Mouse (Mus musculus) kidney, embryonic 16.5 days (tissue): Measurements from ENCODE around the gene Ms4a18. TPM values are rescaled to one million over a fixed set of nuclear protein-coding genes. Genes with fewer than 3 reads are reported as not detected.

Source experiments
- ATAC-seq: fragments of 200-750 bp; cut with Nextera tagmentation; 2 replicates; pipeline ENCODE4 v1.8.0; 2017; ENCODE audit warnings: moderate TSS enrichment; ENCODE audit not compliant: low FRiP score, low TSS enrichment
- H3K27ac ChIP-seq: fragments of 300-500 bp; sonication (generic); 2 replicates; pipeline ENCODE4 v1.5.1; 2014; ENCODE audit warnings: low read length
- H3K27me3 ChIP-seq: fragments of 300-500 bp; sonication (generic); 2 replicates; pipeline ENCODE4 v1.6.1; 2014; ENCODE audit warnings: low read length, control low read depth, mixed read lengths; ENCODE audit not compliant: insufficient read depth
- H3K36me3 ChIP-seq: fragments of 300-500 bp; sonication (generic); 2 replicates; pipeline ENCODE4 v1.6.1; 2014; ENCODE audit warnings: low read length, control low read depth, mixed read lengths; ENCODE audit not compliant: insufficient read depth
- H3K4me1 ChIP-seq: fragments of 300-500 bp; sonication (generic); 2 replicates; pipeline ENCODE4 v1.6.1; 2014; ENCODE audit warnings: low read length, control low read depth, mixed read lengths; ENCODE audit not compliant: insufficient read depth
- H3K4me2 ChIP-seq: fragments of 300-500 bp; sonication (generic); replicated peaks from 2 replicates; pipeline ENCODE4 v1.6.1; 2014; ENCODE audit warnings: low read depth, low read length
- H3K4me3 ChIP-seq: fragments of 300-500 bp; sonication (generic); 2 replicates; pipeline ENCODE4 v1.5.1; 2014; ENCODE audit warnings: mild to moderate bottlenecking, low read length
- H3K9ac ChIP-seq: fragments of 300-500 bp; sonication (generic); replicated peaks from 2 replicates; pipeline ENCODE4 v1.6.1; 2014; ENCODE audit warnings: low read length
- H3K9me3 ChIP-seq: fragments of 300-500 bp; sonication (generic); 2 replicates; pipeline ENCODE4 v1.6.1; 2016; ENCODE audit warnings: low read length, control low read depth
- WGBS: fragments of 180-500 bp; shearing (Covaris S2); extraction: QIAGEN DNeasy Blood & Tissue Kit; methylation state at CpG from one replicate; pipeline ENCODE4 v1.1.7; 2014; 5-methylcytosine and 5-hydroxymethylcytosine counted together
- polyA plus RNA-seq: library from polyadenylated mRNA; unstranded; fragments of >200 nt; fragmentation: Nextera tagmentation; extraction: Ambion mirVana; gene quantifications from 2 replicates; pipeline ENCODE4 v1.2.1, GENCODE M21; 2015

Ms4a18 gene
- polyA plus RNA-seq, 1 experiment from 2014 or later, result not detected

DNA sequence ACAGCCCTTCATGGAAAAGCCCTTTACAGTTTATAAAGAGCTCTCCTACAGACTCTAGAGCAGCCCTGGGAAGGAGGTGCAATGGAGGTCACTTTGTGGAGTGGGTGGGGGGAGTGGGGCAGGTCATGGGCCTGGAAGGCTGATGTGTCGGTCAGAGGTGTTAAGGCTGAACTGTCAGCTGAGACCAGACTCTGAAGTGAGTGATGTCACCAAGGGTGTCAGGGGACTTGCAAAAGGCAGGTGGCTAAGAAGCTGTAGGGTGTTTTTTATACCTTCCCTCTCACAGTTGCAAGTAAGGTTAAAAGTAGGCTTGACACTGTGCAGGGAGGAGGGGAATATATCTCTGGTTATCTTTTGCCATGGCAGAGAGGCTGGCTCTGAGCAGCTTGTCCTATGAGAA lies 27.1 kb downstream of the Ms4a18 start:
- Histone ChIP-seq H3K27me3 (no peaks in the 10 kb centered on the region), H3K4me1 (no peaks in the 10 kb centered on the region), H3K9ac (no peak overlapping the region), H3K36me3 (no peaks in the 10 kb centered on the region), H3K4me2 (no peak overlapping the region), H3K27ac (no peak overlapping the region), H3K4me3 (no peak overlapping the region), H3K9me3 (no peaks in the 10 kb centered on the region)
- 6% methylated on average over 1 of the region's 1 CpGs for WGBS
- ATAC-seq, result no peak

DNA sequence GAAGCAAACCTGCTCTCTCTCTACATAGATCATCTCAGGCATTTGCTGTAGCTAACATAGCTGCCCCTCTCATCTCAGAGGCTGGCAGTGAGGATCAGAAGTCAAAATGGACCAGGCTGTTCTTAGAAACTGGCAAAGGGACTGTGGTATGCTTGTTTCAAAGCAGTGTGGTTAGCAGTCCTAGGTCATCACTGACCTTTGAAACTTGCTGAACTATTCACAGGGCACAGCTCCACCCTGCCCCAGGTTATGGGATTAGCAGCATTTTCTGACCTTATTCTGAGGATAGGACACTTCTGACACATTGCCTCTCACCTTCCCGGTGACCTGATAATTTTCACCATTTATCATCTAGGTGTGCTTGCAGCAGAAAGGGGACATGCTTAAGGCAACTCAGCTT lies 29.3 kb downstream of the Ms4a18 start:
- ATAC-seq, result no peak
- Histone ChIP-seq H3K36me3 (no peaks in the 10 kb centered on the region), H3K9ac (no peak overlapping the region), H3K9me3 (no peaks in the 10 kb centered on the region), H3K4me2 (no peak overlapping the region), H3K4me1 (no peaks in the 10 kb centered on the region), H3K27me3 (no peaks in the 10 kb centered on the region), H3K27ac (no peak overlapping the region), H3K4me3 (no peak overlapping the region)
- 89% methylated on average over 1 of the region's 1 CpGs for WGBS

DNA sequence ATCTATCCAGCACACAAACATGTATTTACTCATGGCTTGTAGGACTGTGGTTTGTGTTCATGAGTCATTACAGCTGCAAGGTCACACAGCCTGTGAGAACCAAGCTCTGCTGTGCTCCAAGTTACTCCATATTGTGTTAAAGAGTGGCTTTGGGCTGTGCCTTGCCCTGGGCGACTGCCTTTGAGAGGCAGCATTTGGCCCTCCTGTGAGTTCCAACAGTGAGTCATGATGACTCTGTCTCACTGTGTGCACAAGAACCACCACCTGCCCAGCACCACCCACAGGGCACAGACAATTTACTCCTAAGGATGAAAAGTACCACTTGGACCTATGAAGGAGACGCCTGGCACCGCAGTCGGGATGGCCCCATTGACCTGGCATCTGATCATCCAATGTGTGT lies 31.9 kb downstream of the Ms4a18 start:
- no peaks in the 10 kb centered on the region for H3K9me3 ChIP-seq
- H3K4me3 ChIP-seq, result no peak overlapping the region
- no peaks in the 10 kb centered on the region for H3K36me3 ChIP-seq
- no peak overlapping the region for H3K9ac ChIP-seq
- WGBS, result 88% methylated on average over 4 of the region's 4 CpGs
- no peaks in the 10 kb centered on the region for H3K4me1 ChIP-seq
- H3K4me2 ChIP-seq, result no peak overlapping the region
- H3K27ac ChIP-seq, result no peak overlapping the region
- no peak for ATAC-seq
- no peaks in the 10 kb centered on the region for H3K27me3 ChIP-seq

DNA sequence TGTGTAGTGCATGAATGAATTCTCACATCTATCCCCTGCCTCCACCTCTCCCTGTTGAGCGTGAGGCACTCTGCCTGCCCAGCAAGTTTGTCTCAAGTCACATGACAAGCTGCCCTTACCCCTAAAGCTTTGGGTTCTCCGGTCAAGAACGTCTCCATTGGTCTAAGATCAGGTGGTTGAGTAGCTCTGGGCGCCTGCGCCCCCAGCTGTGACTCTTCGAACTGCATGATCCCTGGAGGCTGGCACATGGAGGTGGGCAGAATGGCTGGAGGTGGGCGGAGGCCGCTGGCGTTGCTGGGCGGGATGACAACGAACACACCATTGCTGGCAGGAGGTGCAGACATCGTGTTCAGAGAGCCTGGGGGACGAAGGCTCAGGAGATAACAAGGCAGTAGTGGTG lies 33.3 kb downstream of the Ms4a18 start:
- 76% methylated on average over 13 of the region's 13 CpGs for WGBS
- peaks cover 3% of the 10 kb centered on the region for H3K4me1 ChIP-seq
- no peak overlapping the region for H3K27ac ChIP-seq
- H3K27me3 ChIP-seq, result no peaks in the 10 kb centered on the region
- H3K9ac ChIP-seq, result no peak overlapping the region
- H3K4me3 ChIP-seq, result no peak overlapping the region
- no peak overlapping the region for H3K4me2 ChIP-seq
- no peak for ATAC-seq
- no peaks in the 10 kb centered on the region for H3K36me3 ChIP-seq
- H3K9me3 ChIP-seq, result no peaks in the 10 kb centered on the region

DNA sequence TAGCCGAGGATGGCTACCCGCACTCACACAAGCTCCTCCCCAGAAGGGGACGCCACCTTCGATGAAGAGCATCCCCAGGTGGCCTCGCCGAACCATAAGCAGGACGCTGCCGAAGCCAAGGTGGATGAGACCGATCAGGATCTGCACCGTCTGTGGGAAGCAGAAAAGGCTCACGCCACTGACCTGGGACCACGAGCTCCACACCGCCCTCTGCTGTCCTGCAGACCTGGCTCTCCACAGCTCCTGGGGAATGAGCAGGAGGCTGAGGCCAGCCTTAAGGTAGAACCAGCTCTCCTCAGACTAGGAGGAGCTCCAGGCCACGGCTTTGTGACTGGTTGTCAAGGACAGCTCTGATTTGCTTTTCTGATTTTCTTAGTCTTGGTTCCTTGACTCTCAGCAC lies 34.7 kb downstream of the Ms4a18 start:
- WGBS, result 26% methylated on average over 14 of the region's 14 CpGs
- Histone ChIP-seq H3K4me2 (peak overlapping the region; percentile 28), H3K27ac (no peak overlapping the region), H3K27me3 (no peaks in the 10 kb centered on the region), H3K36me3 (no peaks in the 10 kb centered on the region), H3K4me3 (no peak overlapping the region), H3K9ac (no peak overlapping the region), H3K4me1 (peaks cover 6% of the 10 kb centered on the region), H3K9me3 (no peaks in the 10 kb centered on the region)
- ATAC-seq, result no peak

DNA sequence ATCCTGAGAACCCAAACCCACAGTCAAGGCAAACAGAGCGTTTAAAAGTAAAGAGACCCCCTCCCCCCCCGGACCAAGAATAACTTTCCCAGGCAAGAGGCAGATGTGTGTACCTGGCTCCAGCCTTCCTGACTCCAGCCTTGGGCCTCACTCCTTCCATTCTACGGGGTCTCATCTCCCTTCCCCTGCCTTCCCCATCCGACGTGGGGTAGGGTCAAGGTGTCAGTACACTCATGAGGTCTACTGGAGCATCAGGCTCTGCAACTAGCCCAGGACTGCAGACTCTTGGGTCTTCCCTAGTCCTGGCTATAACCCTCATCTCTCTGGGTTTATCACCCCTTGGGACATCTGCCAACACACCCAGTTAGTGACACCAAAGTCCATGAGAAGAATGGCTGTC lies 37.6 kb downstream of the Ms4a18 start:
- H3K27me3 ChIP-seq, result no peaks in the 10 kb centered on the region
- no peak overlapping the region for H3K4me2 ChIP-seq
- no peak overlapping the region for H3K27ac ChIP-seq
- no peak overlapping the region for H3K9ac ChIP-seq
- H3K9me3 ChIP-seq, result no peaks in the 10 kb centered on the region
- peaks cover 6% of the 10 kb centered on the region for H3K4me1 ChIP-seq
- no peak overlapping the region for H3K4me3 ChIP-seq
- 86% methylated on average over 5 of the region's 5 CpGs for WGBS
- ATAC-seq, result 0 out of 2 replicates have a peak, but pooled peaks have one; percentile 10
- no peaks in the 10 kb centered on the region for H3K36me3 ChIP-seq

DNA sequence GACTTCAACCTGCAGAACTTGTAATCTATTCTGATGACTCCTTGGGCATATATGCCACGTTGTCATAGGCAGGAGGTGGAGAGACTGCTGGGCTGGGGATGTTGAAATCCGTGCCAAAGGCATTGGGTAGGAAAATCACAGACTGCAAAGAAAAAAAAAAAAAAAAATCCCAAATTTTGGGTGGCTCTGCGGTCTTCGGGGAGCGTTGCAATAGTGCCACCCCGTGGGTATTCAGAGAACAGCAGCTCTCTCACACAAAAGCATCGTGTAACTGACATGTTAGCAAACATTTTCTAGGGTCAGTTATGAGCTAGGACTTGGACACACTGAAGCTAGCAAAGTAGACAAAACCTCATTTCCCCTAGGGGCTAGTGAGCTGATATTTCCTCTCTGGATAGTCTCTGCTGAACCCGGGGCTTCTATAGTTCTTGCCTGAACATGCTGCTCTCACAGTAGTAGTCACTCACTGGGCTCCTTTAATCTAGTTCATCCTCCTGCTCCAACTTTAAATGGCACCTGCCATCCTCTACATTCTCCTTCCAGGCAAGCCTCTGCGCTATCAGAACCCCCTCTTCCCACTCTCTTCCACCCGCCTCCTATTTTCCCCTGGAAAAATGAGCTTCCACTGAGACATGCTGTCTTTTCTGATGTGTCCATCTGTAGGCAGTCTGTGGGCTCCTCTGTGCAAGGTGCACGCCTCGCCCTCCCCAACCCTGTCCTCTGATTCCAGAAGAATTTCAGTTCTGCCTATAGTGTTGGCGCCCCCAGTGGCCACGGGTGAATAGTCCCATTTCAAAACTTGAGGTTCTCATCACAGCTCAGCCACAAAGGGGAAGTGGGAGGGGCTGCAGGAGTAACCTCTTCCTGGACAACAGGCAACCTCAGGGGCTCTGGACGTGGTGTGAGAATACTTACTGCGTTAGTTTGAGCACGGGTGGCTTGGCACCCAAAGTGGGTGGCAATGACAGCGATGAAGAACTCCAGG lies 38.4 kb downstream of the Ms4a18 start:
- ATAC-seq, result peak; percentile 40
- Histone ChIP-seq H3K36me3 (no peaks in the 10 kb centered on the region), H3K27me3 (no peaks in the 10 kb centered on the region), H3K9me3 (no peaks in the 10 kb centered on the region), H3K27ac (no peak overlapping the region), H3K9ac (0 out of 2 replicates have a peak overlapping the region, but pooled peaks have one; percentile 15), H3K4me1 (peaks cover 8% of the 10 kb centered on the region), H3K4me2 (peak overlapping the region; percentile 18; the same call in 1 of the 2 replicates), H3K4me3 (no peak overlapping the region)
- WGBS, result 15% methylated on average over 18 of the region's 18 CpGs

DNA sequence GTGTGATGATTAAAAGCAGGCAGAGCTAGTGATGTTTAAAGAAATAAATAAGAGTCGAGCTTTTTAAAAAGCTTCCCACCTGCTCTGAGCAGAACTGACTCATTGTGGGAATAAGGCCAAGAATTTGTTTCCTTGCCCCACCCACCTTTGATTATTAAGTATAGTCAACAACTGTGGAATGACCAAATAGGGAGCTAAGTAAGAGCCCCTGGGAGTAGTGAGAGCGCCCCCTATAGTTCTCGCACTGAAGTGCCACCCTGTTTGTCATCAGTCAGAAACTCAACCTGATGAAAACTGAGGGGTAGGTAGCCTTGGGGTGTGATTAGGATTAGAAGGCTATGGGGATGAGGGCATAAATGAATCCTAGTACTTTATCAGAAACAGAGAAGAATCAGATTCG lies 41.5 kb downstream of the Ms4a18 start:
- 43% methylated on average over 4 of the region's 4 CpGs for WGBS
- no peaks in the 10 kb centered on the region for H3K27me3 ChIP-seq
- no peak overlapping the region for H3K27ac ChIP-seq
- no peak for ATAC-seq
- H3K4me3 ChIP-seq, result no peak overlapping the region
- no peaks in the 10 kb centered on the region for H3K36me3 ChIP-seq
- H3K4me1 ChIP-seq, result peaks cover 18% of the 10 kb centered on the region
- H3K4me2 ChIP-seq, result no peak overlapping the region
- no peak overlapping the region for H3K9ac ChIP-seq
- H3K9me3 ChIP-seq, result no peaks in the 10 kb centered on the region; the same call in 1 of the 2 replicates

DNA sequence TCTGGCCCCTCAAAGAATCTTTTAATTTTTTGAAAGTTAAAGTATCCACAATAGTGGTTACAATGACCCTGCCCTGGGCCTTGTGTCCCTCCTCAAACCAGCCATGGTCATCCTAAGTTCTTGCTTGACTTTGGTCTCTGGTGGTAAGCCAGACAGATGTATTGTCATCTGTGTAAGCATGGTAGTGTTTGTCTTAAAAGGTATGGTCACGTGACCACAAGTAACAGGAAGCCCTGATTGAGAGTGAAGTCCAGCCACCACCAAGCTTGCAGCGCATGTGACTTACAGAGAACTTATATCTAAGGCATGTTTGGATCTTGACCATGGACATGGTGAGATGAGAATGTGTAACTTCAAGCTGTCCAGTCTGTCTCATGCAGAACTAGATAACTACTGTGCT lies 42.6 kb downstream of the Ms4a18 start:
- Histone ChIP-seq H3K4me1 (peaks cover 18% of the 10 kb centered on the region), H3K9ac (no peak overlapping the region), H3K27ac (no peak overlapping the region), H3K4me2 (no peak overlapping the region), H3K9me3 (peaks cover 6% of the 10 kb centered on the region; the same call in 1 of the 2 replicates), H3K36me3 (no peaks in the 10 kb centered on the region), H3K27me3 (no peaks in the 10 kb centered on the region), H3K4me3 (no peak overlapping the region)
- no peak for ATAC-seq
- WGBS, result 74% methylated on average over 2 of the region's 2 CpGs

DNA sequence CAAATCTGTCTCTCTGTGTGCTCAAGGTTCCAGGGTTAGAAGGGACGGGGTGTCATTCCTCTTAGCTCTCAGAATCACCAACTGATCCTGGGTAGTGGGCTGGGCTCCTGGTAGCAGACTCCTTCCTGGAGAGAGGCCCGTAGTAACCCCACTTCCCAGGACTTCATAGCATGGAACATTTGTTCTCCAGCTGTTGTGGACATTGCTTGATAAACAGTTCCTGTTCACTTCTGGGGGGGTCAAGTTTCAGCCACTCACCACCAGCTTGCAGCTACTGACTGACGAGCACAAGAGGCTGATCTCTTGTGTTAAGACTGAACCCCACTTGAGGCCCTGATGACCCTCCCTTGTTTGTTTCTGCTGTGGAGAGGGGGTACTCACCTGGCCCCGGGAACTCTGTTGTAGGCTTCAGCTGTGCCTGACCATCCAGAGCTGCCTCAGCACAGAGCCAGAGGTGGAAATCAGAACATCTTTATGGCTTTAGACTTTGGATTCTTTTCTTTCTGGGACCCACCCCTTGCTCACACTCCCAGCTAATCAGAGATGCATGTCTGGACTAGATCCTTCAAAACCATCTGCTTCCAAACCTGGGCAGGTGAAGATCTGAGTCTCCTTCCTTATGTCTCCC lies 43.5 kb downstream of the Ms4a18 start, which contains the start of gene Ms4a10:
Ms4a10 (minus strand) TSS at position 433 of the 628 bp plus-strand sequence.
- no peak within 1 kb of the TSS for H3K4me3 ChIP-seq
- ATAC-seq, result peak; percentile 63
- H3K27ac ChIP-seq, result peak within 1 kb of the TSS; percentile 45; the same call in 1 of the 2 replicates
- H3K27me3 ChIP-seq, result no peaks in the 10 kb centered on the region
- peak within 1 kb of the TSS; percentile 12; the same call in 1 of the 2 replicates for H3K9ac ChIP-seq
- no peaks in the 10 kb centered on the region for H3K36me3 ChIP-seq
- WGBS, result 16% methylated on average over 4 of the region's 4 CpGs
- no peak within 1 kb of the TSS for H3K4me2 ChIP-seq
- H3K9me3 ChIP-seq, result peaks cover 6% of the 10 kb centered on the region; the same call in 1 of the 2 replicates
- H3K4me1 ChIP-seq, result peaks cover 13% of the 10 kb centered on the region
